Mouse (Mus musculus): ENCODE measurements around the gene Ndufa7. TPM values are rescaled to one million over a fixed set of nuclear protein-coding genes. Genes with fewer than 3 reads are reported as not detected.
"Not testable (repeated sequence)": the region's sequence is repeated elsewhere in the genome, so short reads cannot be mapped to it uniquely, and the experiment has no call there.

Ndufa7 gene
- polyA plus RNA-seq, 1 experiment from 2014 or later: 518 TPM

DNA sequence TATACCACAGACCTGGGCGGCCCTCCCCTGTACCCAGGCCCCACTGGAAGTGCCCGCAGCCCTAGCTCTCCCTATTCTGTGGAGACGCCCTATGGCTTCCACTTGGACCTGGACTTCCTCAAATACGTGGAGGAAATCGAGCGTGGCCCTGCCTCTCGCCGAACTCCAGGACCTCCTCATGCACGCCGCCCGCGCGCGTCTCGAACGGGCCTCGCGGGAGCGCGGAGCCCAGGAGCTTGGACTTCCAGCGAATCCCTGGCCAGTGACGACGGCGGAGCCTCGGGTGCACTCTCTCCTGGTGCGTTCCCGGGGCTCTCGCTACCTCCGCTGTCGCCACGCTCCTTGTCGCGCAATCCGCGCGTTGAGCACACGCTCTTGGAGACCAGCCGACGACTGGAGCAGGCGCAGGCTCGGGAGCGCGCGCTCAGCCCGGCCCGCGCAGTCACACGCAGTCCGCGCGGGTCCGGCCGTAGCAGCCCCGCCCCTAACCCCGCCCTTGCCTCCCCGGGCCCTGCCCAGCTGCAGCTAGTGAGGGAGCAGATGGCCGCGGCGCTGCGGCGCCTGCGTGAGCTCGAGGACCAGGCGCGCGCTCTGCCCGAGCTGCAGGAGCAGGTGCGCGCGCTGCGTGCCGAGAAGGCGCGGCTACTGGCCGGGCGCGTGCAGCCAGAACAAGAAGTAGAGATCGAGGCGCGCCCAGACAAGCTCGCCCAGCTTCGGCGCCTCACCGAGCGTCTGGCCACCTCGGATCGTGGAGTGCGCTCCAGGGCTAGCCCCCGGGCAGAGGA, 7.0 kb upstream of the Ndufa7 start:
- Histone ChIP-seq H3K9me3 (replicated peaks) (no peaks in the 10 kb centered on the region), H3K27ac (replicated peaks) (peak overlapping the region; percentile 89), H3K27me3 (ENCODE audit: low read depth, poor library complexity, severe bottlenecking) (0 out of 2 replicates have a peak, but pooled peaks cover 4% of the 10 kb centered on the region), H3K36me3 (peaks cover 44% of the 10 kb centered on the region), H3K4me1 (peaks cover 35% of the 10 kb centered on the region), H3K4me3 (peak overlapping the region; percentile 68)
- under 1% methylated on average over 89 of the region's 89 CpGs for WGBS
- peak; percentile 95 for DNase-seq (ENCODE audit: low spot score)

DNA sequence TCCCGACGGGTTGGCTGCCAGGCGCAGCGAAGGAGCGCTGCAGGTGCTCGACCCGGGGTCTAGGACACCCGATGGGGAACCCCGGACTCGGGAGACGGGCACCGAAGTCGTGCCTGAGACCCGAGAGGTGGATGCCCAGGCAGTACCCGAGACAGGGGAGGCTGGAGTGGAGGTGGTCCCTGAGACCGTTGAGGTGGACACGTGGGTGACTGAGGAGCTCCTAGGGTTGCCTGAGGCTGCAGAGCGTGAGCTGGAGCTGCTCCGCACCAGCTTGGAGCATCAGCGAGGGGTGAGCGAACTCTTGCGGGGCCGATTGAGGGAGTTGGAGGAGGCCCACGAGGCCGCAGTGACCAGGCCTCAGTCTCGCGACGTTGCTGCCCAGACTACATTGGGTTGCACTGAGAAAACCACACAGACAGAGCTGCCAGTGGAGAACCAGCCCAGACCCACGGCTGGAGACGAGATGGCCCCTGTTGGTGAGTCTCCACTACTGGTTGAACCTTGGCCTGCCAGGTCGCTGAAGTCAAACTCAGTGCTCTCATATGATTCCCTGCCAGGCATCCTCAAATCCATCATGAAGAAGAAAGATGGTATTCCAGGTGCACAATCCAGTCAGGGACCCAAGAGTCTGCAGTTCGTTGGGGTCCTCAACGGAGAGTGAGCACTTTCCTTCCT, 6.3 kb upstream of the Ndufa7 start:
- peaks cover 43% of the 10 kb centered on the region for H3K4me1 ChIP-seq
- 21% methylated on average over 33 of the region's 33 CpGs for WGBS
- no peaks in the 10 kb centered on the region for H3K9me3 ChIP-seq (replicated peaks)
- H3K27me3 ChIP-seq (ENCODE audit: low read depth, poor library complexity, severe bottlenecking): 0 out of 2 replicates have a peak, but pooled peaks cover 4% of the 10 kb centered on the region
- peak overlapping the region; percentile 89 for H3K27ac ChIP-seq (replicated peaks)
- H3K36me3 ChIP-seq: peaks cover 51% of the 10 kb centered on the region
- no peak for DNase-seq (ENCODE audit: low spot score)
- H3K4me3 ChIP-seq: peak overlapping the region; percentile 68

DNA sequence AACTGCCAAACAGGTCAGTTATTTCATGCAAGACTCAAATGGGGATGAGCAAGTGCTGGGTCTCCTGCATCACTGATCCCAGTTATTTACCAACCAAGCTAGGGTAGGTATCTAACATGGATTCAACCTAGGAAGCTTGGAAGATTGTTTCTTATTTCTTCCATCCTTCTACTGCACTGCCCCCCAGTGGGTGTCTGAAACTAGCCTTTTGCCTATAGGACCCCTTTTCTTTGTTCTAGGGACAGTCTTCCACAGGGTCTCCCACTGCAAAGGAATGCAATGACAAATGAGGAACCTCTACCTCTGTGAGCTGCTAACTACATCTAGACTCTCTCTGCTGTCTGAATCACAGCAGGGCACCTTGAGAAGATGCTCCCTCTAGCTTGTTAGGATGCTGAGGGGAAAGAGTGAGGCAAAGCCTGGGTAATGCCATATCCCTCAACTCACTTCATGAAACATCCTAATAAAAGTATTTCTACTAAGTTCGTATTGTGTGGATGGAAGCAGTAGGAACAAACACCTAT, 1.9 kb upstream of the Ndufa7 start:
- H3K27ac ChIP-seq (replicated peaks): no peak overlapping the region
- 78% methylated on average over 1 of the region's 1 CpGs for WGBS

DNA sequence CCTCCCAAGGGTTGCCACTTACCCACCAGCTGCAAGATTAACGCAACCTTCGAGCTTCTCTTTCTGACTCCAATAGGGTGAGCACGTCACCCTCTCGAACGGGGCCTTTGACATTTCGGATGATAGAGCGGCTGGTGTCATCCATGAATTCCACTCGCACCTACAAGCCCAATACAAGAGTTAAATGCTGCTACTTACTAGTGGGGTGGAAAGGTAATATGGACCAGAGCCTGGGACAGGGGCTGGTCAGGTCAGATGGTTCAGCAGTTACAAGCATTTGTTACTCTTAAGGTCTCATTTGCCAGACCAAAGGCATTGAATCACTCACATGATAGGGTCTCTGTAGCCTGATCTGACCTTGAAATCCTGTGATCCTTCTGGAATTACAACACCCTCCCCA, 1.2 kb upstream of the Ndufa7 start:
- not testable (repeated sequence) for H3K9me3 ChIP-seq (replicated peaks); H3K27me3 ChIP-seq (ENCODE audit: low read depth, poor library complexity, severe bottlenecking); DNase-seq (ENCODE audit: low spot score)
- Histone ChIP-seq H3K4me1 (peaks cover 47% of the 10 kb centered on the region), H3K27ac (replicated peaks) (peak overlapping the region; percentile 93), H3K36me3 (peaks cover 70% of the 10 kb centered on the region), H3K4me3 (peak overlapping the region; percentile 88)
- WGBS: 86% methylated on average over 8 of the region's 8 CpGs

More for the DNA sequence above, 1.9 kb upstream of the Ndufa7 start:
- H3K27me3 ChIP-seq (ENCODE audit: low read depth, poor library complexity, severe bottlenecking): 0 out of 2 replicates have a peak, but pooled peaks cover 4% of the 10 kb centered on the region
- DNase-seq (ENCODE audit: low spot score): no peak
- peak overlapping the region; percentile 88 for H3K4me3 ChIP-seq
- H3K36me3 ChIP-seq: peaks cover 65% of the 10 kb centered on the region
- peaks cover 54% of the 10 kb centered on the region for H3K4me1 ChIP-seq
- no peaks in the 10 kb centered on the region for H3K9me3 ChIP-seq (replicated peaks)

DNA sequence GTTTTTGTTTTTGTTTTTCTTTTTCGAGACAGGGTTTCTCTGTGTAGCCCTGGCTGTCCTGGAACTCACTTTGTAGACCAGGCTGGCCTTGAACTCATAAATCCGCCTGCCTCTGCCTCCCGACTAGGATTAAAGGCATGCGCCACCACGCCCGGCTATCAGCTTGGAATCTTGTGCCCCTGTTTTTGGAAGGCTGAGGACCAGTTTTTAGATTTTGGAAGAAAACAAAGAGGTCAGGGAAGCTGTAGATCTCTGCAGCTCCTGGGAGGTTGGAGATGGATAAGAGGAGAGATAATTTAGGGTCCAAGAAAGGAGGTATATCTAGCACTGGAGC, 592 bp downstream of the Ndufa7 start:
- Histone ChIP-seq H3K36me3 (peaks cover 70% of the 10 kb centered on the region), H3K4me3 (peak overlapping the region; percentile 88), H3K27ac (replicated peaks) (peak overlapping the region; percentile 93), H3K4me1 (peaks cover 37% of the 10 kb centered on the region)
- H3K9me3 ChIP-seq (replicated peaks); DNase-seq (ENCODE audit: low spot score); H3K27me3 ChIP-seq (ENCODE audit: low read depth, poor library complexity, severe bottlenecking): not testable (repeated sequence)
- WGBS: 11% methylated on average over 6 of the region's 6 CpGs

DNA sequence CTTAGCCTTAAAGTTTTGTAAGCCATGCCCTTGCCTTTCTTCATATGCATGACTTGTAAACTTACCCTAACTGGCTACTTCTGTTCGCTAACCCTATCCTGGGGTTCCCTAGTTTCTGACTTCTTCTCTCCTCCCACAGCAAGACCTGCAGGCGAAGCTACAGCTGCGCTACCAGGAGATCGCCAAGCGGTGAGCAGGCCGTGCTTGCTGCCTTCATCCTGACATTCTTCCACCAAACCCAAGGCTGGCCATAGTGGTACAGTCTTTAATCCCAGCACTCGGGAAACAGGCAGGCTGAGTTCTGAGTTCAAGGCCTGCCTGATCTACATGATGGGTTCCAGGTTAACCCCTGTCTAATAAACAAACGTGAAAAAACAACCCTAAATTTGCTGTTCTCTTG, 1.1 kb downstream of the Ndufa7 start:
- peak overlapping the region; percentile 88 for H3K4me3 ChIP-seq
- peaks cover 37% of the 10 kb centered on the region for H3K4me1 ChIP-seq
- H3K36me3 ChIP-seq: peaks cover 70% of the 10 kb centered on the region
- 86% methylated on average over 8 of the region's 8 CpGs for WGBS
- peak overlapping the region; percentile 93; the same call in 1 of the 2 replicates for H3K27ac ChIP-seq (replicated peaks)
- no peak for DNase-seq (ENCODE audit: low spot score)
- no peaks in the 10 kb centered on the region for H3K9me3 ChIP-seq (replicated peaks)
- no peaks in the 10 kb centered on the region for H3K27me3 ChIP-seq (ENCODE audit: low read depth, poor library complexity, severe bottlenecking)

DNA sequence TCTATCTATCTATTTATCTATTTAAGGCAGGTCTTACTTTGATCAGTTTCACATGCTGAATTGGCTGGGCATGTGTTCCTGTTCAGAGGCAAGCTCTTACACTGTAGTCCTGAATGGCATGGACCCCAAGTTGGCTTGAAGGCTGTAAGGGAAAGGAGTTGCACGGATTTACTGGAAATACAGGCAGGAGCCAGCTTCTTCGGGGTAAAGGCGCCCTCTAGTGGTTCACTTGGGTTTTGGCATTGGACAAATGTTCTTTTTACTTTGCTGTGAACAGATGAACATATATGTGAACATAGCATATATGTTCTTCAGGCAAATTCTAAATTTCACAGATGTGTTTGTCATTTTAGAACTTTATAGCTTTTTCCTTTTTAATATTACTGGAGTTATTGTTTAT, 2.5 kb downstream of the Ndufa7 start:
- Histone ChIP-seq H3K9me3 (replicated peaks) (no peaks in the 10 kb centered on the region), H3K4me1 (peaks cover 31% of the 10 kb centered on the region), H3K27me3 (ENCODE audit: low read depth, poor library complexity, severe bottlenecking) (no peaks in the 10 kb centered on the region), H3K36me3 (peaks cover 70% of the 10 kb centered on the region), H3K4me3 (no peak overlapping the region), H3K27ac (replicated peaks) (no peak overlapping the region)
- DNase-seq (ENCODE audit: low spot score): peak; percentile 67
- WGBS: 0% methylated on average over 3 of the region's 3 CpGs

DNA sequence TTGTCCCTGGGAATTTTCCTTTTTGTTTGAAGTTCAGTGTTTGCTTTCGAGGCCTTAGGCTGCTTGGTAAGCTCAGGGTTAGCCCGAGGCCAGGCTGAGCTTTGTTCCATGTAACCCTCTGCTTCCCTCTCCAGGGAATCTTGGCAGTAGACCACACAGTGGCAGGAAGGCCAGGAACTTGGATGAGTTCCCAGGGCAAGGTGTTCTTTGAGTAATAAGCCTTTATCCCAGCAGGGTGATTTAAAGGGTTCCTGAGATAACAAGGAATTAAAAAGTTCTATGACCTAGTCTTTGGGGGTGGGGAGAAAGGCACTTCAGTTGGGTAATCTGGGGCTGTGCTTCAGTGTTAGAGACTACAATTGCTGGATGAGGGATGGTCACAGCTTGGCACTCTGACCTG, 4.5 kb downstream of the Ndufa7 start:
- Histone ChIP-seq H3K9me3 (replicated peaks) (no peaks in the 10 kb centered on the region), H3K36me3 (peaks cover 72% of the 10 kb centered on the region), H3K4me3 (no peak overlapping the region), H3K27ac (replicated peaks) (no peak overlapping the region), H3K4me1 (peaks cover 13% of the 10 kb centered on the region), H3K27me3 (ENCODE audit: low read depth, poor library complexity, severe bottlenecking) (no peaks in the 10 kb centered on the region)
- DNase-seq (ENCODE audit: low spot score): no peak
- WGBS: 70% methylated on average over 2 of the region's 2 CpGs

DNA sequence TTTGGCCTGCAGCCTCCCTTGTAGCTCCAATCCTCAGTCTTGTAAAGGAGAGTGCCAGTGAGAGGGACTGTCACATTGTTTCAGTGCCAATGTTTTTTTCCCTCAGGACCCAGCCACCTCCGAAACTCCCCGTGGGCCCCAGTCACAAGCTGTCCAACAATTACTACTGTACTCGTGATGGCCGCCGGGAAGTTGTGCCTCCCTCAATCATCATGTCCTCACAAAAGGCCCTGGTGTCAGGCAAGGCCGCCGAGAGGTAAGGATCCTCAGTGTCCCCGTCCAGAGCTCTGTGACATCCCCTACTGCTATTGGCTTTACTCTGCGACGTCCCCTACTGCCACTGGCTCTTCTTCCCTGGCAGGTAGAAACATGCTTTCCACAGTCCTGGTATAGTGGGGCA, 5.2 kb downstream of the Ndufa7 start:
- H3K4me3 ChIP-seq: no peak overlapping the region
- no peak overlapping the region for H3K27ac ChIP-seq (replicated peaks)
- H3K9me3 ChIP-seq (replicated peaks): no peaks in the 10 kb centered on the region
- WGBS: 95% methylated on average over 10 of the region's 10 CpGs
- no peak for DNase-seq (ENCODE audit: low spot score)
- H3K4me1 ChIP-seq: peaks cover 13% of the 10 kb centered on the region
- H3K27me3 ChIP-seq (ENCODE audit: low read depth, poor library complexity, severe bottlenecking): no peaks in the 10 kb centered on the region
- peaks cover 79% of the 10 kb centered on the region for H3K36me3 ChIP-seq

DNA sequence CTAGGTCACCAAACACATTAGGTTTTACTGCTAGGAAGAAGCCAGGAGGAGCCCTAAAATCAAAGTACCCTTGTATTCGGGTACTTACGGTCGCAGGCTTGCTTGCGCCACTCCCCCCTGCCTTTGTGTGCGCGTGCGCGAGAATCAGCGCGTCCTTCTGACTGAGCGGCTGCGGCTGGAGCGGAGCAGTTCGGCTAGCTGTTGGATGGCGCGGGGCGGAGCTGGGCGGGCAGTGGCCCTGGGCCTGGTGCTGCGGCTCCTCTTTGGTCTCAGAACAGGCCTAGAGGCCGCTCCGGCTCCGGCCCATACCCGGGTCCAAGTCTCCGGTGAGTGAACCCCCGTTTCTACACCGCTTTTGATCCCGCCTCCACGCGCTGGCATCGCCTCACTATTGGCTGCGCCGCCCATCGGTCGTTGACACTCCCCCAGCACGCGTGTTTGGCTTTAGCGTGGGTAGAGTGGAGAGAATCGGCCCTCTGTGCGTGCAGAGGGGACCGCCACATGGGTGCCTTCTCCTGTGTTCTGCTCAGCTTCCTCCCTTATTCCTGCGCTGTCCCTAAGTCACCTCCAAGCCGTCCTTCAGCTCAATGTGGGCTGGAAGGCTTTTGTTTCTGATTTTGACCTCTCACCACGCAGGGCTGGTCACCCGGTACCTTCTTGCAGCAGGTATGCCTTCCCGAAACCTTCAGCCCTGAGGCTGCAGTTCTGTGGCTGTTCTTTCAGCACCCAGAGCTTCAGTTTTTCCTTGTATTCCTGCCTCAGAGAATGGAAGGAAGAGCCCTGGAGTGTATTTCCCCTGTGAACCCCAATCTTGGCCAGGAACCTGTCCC, 18.8 kb downstream of the Ndufa7 start, which contains the start of gene Cd320:
TSS of gene Cd320 (plus strand) at position 126 of the 830 bp plus-strand sequence.
- peak; percentile 91 for DNase-seq (ENCODE audit: low spot score)
- Histone ChIP-seq H3K27ac (replicated peaks) (peak within 1 kb of the TSS; percentile 88), H3K4me3 (peak within 1 kb of the TSS; percentile 68), H3K9me3 (replicated peaks) (no peaks in the 10 kb centered on the region), H3K27me3 (ENCODE audit: low read depth, poor library complexity, severe bottlenecking) (no peaks in the 10 kb centered on the region), H3K36me3 (peaks cover 41% of the 10 kb centered on the region), H3K4me1 (peaks cover 22% of the 10 kb centered on the region)
- under 1% methylated on average over 45 of the region's 45 CpGs for WGBS

DNA sequence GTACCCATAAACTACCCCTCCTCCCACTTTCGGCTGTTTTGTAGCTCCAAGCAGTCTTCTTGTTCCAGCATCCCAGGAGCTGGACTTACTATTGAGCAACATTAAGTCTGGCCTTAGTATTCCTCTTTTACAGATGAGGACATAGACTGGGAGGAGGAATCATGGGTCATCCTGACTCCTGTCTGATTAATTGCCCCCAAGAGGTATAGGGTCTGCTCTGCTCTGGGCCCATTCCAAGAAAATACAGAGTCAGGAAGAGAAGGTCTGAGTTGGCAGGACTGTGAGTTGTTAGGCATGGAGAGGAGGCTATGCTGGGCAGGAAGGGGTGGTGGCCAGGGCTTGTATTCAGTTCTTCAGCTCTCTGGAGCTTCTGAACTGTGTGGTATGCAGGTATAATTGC, 19.8 kb downstream of the Ndufa7 start:
- 93% methylated on average over 1 of the region's 1 CpGs for WGBS
- H3K27me3 ChIP-seq (ENCODE audit: low read depth, poor library complexity, severe bottlenecking): no peaks in the 10 kb centered on the region
- H3K27ac ChIP-seq (replicated peaks): no peak overlapping the region
- DNase-seq (ENCODE audit: low spot score): no peak
- peaks cover 22% of the 10 kb centered on the region for H3K4me1 ChIP-seq
- no peaks in the 10 kb centered on the region for H3K9me3 ChIP-seq (replicated peaks)
- H3K4me3 ChIP-seq: peak overlapping the region; percentile 68
- peaks cover 41% of the 10 kb centered on the region for H3K36me3 ChIP-seq

DNA sequence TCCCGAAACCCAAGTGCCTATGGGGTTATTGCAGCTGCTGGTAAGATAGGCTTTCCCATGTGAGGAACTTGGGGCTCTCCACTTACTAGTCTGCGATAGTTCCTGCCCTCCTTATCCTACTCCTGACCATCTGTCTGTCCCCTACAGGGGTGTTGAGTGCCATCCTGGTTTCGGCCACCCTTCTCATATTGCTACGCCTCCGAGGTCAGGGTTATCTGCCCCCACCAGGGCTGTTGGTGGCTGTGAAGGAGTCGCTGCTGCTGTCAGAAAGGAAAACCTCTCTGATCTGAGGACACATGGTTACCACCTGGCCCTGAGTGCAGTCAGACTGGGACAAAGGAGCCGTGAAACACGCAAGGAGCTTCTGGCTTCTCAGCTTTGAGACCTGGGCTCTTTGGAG, 23.8 kb downstream of the Ndufa7 start:
- no peak overlapping the region for H3K4me3 ChIP-seq
- peaks cover 18% of the 10 kb centered on the region for H3K4me1 ChIP-seq
- H3K36me3 ChIP-seq: peaks cover 47% of the 10 kb centered on the region
- 91% methylated on average over 8 of the region's 8 CpGs for WGBS
- H3K27ac ChIP-seq (replicated peaks): no peak overlapping the region
- H3K9me3 ChIP-seq (replicated peaks): no peaks in the 10 kb centered on the region
- DNase-seq (ENCODE audit: low spot score): no peak
- no peaks in the 10 kb centered on the region for H3K27me3 ChIP-seq (ENCODE audit: low read depth, poor library complexity, severe bottlenecking)

Measured in midbrain, embryonic 10.5 days (tissue).